Mouse (Mus musculus) testis, adult 2 months (tissue): ENCODE data around the gene Rbm38.

Experiments used
- CTCF ChIP-seq: fragments of 200-500 bp; IDR thresholded peaks from 2 replicates; pipeline ENCODE4 v1.5.1; 2012; ENCODE audit warnings: low read depth, mild to moderate bottlenecking, inconsistent platforms, low read length, moderate library complexity; ENCODE audit not compliant: control insufficient read depth, insufficient read depth, insufficient replicate concordance
- POLR2A ChIP-seq: fragments of 200-500 bp; IDR thresholded peaks from 2 replicates; pipeline ENCODE4 v1.6.1; 2012; ENCODE audit warnings: low read depth, mild to moderate bottlenecking, inconsistent platforms, low read length, moderate library complexity; ENCODE audit not compliant: control insufficient read depth

- TF ChIP-seq CTCF (no peak), POLR2A (no peak)
Measured at GRCm38 (mm10) chr2:173010220-173010717, 10.0 kb upstream of the Rbm38 start.
